Mouse (Mus musculus): ENCODE measurements around the gene Unc93b1.

DNA sequence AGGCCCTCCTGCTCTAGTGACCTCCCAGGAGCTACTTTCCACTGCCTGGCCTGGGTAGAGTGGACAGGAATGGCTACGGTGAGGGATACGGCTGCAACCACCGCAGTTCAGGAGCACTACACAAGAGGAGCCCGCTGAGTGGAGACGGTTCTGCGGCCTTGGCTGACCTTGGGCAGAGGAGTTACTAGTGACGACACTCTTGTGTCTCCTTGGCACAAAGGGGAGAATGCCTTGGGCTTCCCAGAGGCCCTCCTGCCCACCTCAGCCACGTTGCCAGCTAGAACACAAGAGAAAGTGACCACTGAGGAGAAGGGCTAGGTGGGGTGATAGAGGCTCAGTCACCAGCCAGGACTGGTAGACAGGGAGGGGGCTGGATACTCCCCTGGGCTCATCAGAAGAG is 10.8 kb upstream of the Unc93b1 start:
- TF ChIP-seq CTCF (IDR thresholded peaks at IDR 0.05) (no peak), EP300 (IDR thresholded peaks at IDR 0.05) (no peak)
